Mouse (Mus musculus) hindbrain, embryonic 12.5 days (tissue): Measurements from ENCODE around the gene Rap2b. TPM values are rescaled to one million over a fixed set of nuclear protein-coding genes. Genes with fewer than 3 reads are reported as not detected.
A peak's percentile ranks its signal among the peaks of the same experiment; 100 is the strongest.

Source experiments
- ATAC-seq: fragments of 200-750 bp; cut with Nextera tagmentation; 2 replicates; pipeline ENCODE4 v1.8.0; 2017; ENCODE audit warnings: moderate TSS enrichment; ENCODE audit not compliant: low FRiP score
- H3K27ac ChIP-seq: fragments of 300-500 bp; sonication (generic); 2 replicates; pipeline ENCODE4 v1.5.1; 2016; ENCODE audit warnings: mild to moderate bottlenecking
- H3K27me3 ChIP-seq: fragments of 300-500 bp; sonication (generic); 2 replicates; pipeline ENCODE4 v1.6.1; 2016; ENCODE audit warnings: mild to moderate bottlenecking
- H3K36me3 ChIP-seq: fragments of 300-500 bp; sonication (generic); 2 replicates; pipeline ENCODE4 v1.6.1; 2016; ENCODE audit warnings: mild to moderate bottlenecking
- H3K4me1 ChIP-seq: fragments of 300-500 bp; sonication (generic); 2 replicates; pipeline ENCODE4 v1.6.1; 2016
- H3K4me2 ChIP-seq: fragments of 300-500 bp; sonication (generic); replicated peaks from 2 replicates; pipeline ENCODE4 v1.6.1; 2016; ENCODE audit warnings: mild to moderate bottlenecking
- H3K4me3 ChIP-seq: fragments of 300-500 bp; sonication (generic); 2 replicates; pipeline ENCODE4 v1.5.1; 2016; ENCODE audit warnings: mild to moderate bottlenecking
- H3K9ac ChIP-seq: fragments of 300-500 bp; sonication (generic); 2 replicates; pipeline ENCODE4 v1.6.1; 2016; ENCODE audit warnings: mild to moderate bottlenecking, moderate library complexity
- H3K9me3 ChIP-seq: fragments of 300-500 bp; sonication (generic); replicated peaks from 2 replicates; pipeline ENCODE4 v1.6.1; 2016; ENCODE audit warnings: mild to moderate bottlenecking
- WGBS: fragments of 180-500 bp; shearing (Covaris S2); methylation state at CpG from one replicate; pipeline ENCODE4 v1.1.7; 2016; 5-methylcytosine and 5-hydroxymethylcytosine counted together
- polyA plus RNA-seq: library from polyadenylated mRNA; unstranded; fragments of >200 nt; fragmentation: Nextera tagmentation; extraction: Ambion mirVana; gene quantifications from 2 replicates; pipeline ENCODE4 v1.2.1, GENCODE M21; 2016

Gene Rap2b
- polyA plus RNA-seq, 1 experiment from 2014 or later: 15.4 TPM

- Histone ChIP-seq H3K27ac (no peak overlapping the region), H3K9ac (no peak overlapping the region), H3K36me3 (no peaks in the 10 kb centered on the region), H3K4me3 (no peak overlapping the region), H3K9me3 (no peaks in the 10 kb centered on the region), H3K27me3 (no peaks in the 10 kb centered on the region), H3K4me2 (no peak overlapping the region), H3K4me1 (0 out of 2 replicates have a peak, but pooled peaks cover 3% of the 10 kb centered on the region)
- 65% methylated on average over 3 of the region's 3 CpGs for whole genome bisulfite sequencing
- no peak for ATAC-seq
Measured at GRCm38 (mm10) chr3:61393520-61393919, 32.1 kb downstream of the Rap2b start.

DNA sequence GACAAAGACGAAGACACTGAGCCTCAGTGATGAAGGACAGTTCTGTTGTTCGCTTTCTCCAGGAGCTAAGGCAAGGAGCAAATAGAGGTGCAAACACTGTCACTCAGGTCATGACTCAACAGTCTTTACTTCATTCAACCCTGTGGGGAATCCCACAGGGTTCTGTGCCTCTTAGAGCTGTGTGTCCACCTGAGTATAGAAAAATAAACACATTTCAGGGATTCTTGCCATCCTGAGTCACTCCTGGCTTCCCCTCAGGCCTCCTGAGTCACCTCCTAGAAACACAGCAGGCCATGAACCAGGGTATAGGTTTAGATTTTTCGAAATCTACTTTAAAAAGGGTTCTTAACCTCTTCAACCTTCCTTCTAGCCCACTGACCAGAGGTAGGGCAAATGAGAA lies 33.9 kb downstream of the Rap2b start:
- no peak for ATAC-seq

DNA sequence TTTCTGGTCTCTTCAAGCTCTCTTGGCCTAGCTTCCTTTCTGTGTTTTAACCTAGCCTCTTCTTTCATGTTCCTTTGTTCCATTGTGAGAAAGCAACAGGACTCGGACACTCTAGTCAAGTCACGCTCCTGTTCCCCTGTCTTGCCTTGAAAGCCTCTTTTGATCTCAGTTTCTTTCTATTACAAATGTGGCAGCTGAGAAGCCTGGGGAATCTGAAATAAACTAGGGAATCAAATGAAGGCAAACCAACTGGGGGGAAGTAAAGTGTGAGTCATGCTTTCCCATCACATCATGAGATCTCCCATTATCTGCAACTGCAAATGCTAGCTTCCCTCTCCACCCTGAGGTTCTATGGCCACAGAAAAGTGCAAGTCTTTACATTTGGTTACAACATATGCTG lies 35.3 kb downstream of the Rap2b start:
- no peaks in the 10 kb centered on the region for H3K9me3 ChIP-seq
- ATAC-seq: no peak; the same call in 1 of the 2 replicates
- no peaks in the 10 kb centered on the region for H3K27me3 ChIP-seq
- no peak overlapping the region for H3K4me3 ChIP-seq
- WGBS: 26% methylated on average over 2 of the region's 2 CpGs
- H3K4me2 ChIP-seq: no peak overlapping the region
- H3K9ac ChIP-seq: no peak overlapping the region
- peak overlapping the region; percentile 1; the same call in 1 of the 2 replicates for H3K27ac ChIP-seq
- H3K36me3 ChIP-seq: no peaks in the 10 kb centered on the region
- 0 out of 2 replicates have a peak, but pooled peaks cover 3% of the 10 kb centered on the region for H3K4me1 ChIP-seq

More for the DNA sequence above, 33.9 kb downstream of the Rap2b start:
- Histone ChIP-seq H3K36me3 (no peaks in the 10 kb centered on the region), H3K27me3 (no peaks in the 10 kb centered on the region), H3K4me2 (no peak overlapping the region), H3K27ac (no peak overlapping the region), H3K4me1 (0 out of 2 replicates have a peak, but pooled peaks cover 3% of the 10 kb centered on the region), H3K9ac (no peak overlapping the region), H3K4me3 (no peak overlapping the region), H3K9me3 (no peaks in the 10 kb centered on the region)
- 93% methylated on average over 3 of the region's 3 CpGs for WGBS

- Histone ChIP-seq H3K36me3 (no peaks in the 10 kb centered on the region), H3K4me1 (0 out of 2 replicates have a peak, but pooled peaks cover 3% of the 10 kb centered on the region), H3K9me3 (no peaks in the 10 kb centered on the region), H3K9ac (no peak overlapping the region), H3K27ac (no peak overlapping the region), H3K4me3 (no peak overlapping the region), H3K4me2 (no peak overlapping the region), H3K27me3 (no peaks in the 10 kb centered on the region)
- WGBS: 61% methylated on average over 1 of the region's 1 CpGs
- no peak for ATAC-seq
Measured at GRCm38 (mm10) chr3:61400823-61401387, 39.5 kb downstream of the Rap2b start.

DNA sequence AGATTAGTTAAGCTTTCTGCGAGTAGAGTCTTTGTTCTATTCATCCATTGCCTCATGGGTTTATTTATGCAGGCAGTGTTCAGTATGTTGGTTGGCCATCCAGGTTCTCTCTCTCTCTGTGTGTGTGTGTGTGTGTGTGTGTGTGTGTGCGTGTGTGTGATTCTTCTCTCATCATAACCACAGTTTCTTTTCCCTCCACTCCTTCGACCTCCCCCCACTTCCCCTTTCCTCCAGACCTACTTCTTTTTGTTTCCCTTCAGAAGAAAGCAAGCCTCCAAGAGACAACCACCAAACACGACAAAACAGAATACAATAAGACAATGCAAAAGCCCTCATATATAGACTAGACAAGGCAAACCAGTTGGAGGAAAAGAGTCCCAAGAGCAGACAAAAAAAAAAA lies 45.5 kb downstream of the Rap2b start:
- no peaks in the 10 kb centered on the region for H3K4me1 ChIP-seq
- ATAC-seq: no peak
- H3K36me3 ChIP-seq: no peaks in the 10 kb centered on the region
- H3K4me2 ChIP-seq: no peak overlapping the region
- no peak overlapping the region for H3K4me3 ChIP-seq
- 82% methylated on average over 4 of the region's 4 CpGs for WGBS
- no peak overlapping the region for H3K9ac ChIP-seq
- no peaks in the 10 kb centered on the region for H3K9me3 ChIP-seq
- no peak overlapping the region for H3K27ac ChIP-seq
- no peaks in the 10 kb centered on the region for H3K27me3 ChIP-seq

- H3K4me1 ChIP-seq: no peaks in the 10 kb centered on the region
- H3K27ac ChIP-seq: no peak overlapping the region
- H3K4me3 ChIP-seq: no peak overlapping the region
- WGBS: 83% methylated on average over 6 of the region's 6 CpGs
- no peak for ATAC-seq
- no peak overlapping the region for H3K4me2 ChIP-seq
- no peak overlapping the region for H3K9ac ChIP-seq
- no peaks in the 10 kb centered on the region for H3K9me3 ChIP-seq
- H3K27me3 ChIP-seq: no peaks in the 10 kb centered on the region
- no peaks in the 10 kb centered on the region for H3K36me3 ChIP-seq
Measured at GRCm38 (mm10) chr3:61409683-61410082, 48.2 kb downstream of the Rap2b start.

GRCm38 (mm10) chr3:61415883-61416282 lies 54.4 kb downstream of the Rap2b start:
- H3K4me3 ChIP-seq: no peak overlapping the region
- 67% methylated on average over 1 of the region's 1 CpGs for WGBS
- no peak for ATAC-seq
- no peak overlapping the region for H3K4me2 ChIP-seq
- H3K9ac ChIP-seq: no peak overlapping the region
- no peaks in the 10 kb centered on the region for H3K27me3 ChIP-seq
- no peaks in the 10 kb centered on the region for H3K9me3 ChIP-seq
- no peaks in the 10 kb centered on the region for H3K36me3 ChIP-seq
- H3K27ac ChIP-seq: no peak overlapping the region
- H3K4me1 ChIP-seq: peaks cover 7% of the 10 kb centered on the region; the same call in 1 of the 2 replicates

Other genes with a start within 250 kb of the Rap2b start
- not detected in 2 replicates for gene B430305J03Rik, start 4.3 kb downstream of the Rap2b start, polyA plus RNA-seq